Mouse (Mus musculus) mouse embryonic stem cell (cell line): ENCODE data around the gene Spon1.

Experiments
- in situ Hi-C, 2 experiments: fragments of 300-500 bp; cut with MboI; formaldehyde crosslinking; loops; 1 replicate in 1 of 2; 3 replicates in 1 of 2; pipeline ENCODE4 v1.14.3; 2019 to 2020; ENCODE audit warnings: low sequenced_read_pairs in 2 of 2, low pct_unique_long_range_greater_than_20kb in 1 of 2, mixed read lengths in 1 of 2; ENCODE audit not compliant: unreplicated experiment in 1 of 2

Gene Spon1

GRCm38 (mm10) chr7:113824651-113825050, 58.9 kb downstream of the Spon1 start:
- in situ Hi-C loops, result no loop called here

GRCm38 (mm10) chr7:113825498-113826205, 59.9 kb downstream of the Spon1 start:
- in situ Hi-C loops, result no loop called here

GRCm38 (mm10) chr7:113826510-113826909, 60.7 kb downstream of the Spon1 start:
- in situ Hi-C loops, result no loop called here

GRCm38 (mm10) chr7:113828122-113828571, 62.3 kb downstream of the Spon1 start:
- in situ Hi-C loops, result no loop called here

- in situ Hi-C loops, result no loop called here
These were observed 62.8 kb downstream of the Spon1 start for GRCm38 (mm10) chr7:113828576-113828975.

- in situ Hi-C loops, result no loop called here
These were observed 71.4 kb downstream of the Spon1 start for GRCm38 (mm10) chr7:113837151-113837550.

GRCm38 (mm10) chr7:113839431-113839830, 73.6 kb downstream of the Spon1 start:
- in situ Hi-C loops, result no loop called here

- in situ Hi-C loops, result no loop called here
These were observed 75.7 kb downstream of the Spon1 start for GRCm38 (mm10) chr7:113841521-113841920.

- in situ Hi-C loops, result no loop called here
These were observed 77.4 kb downstream of the Spon1 start for GRCm38 (mm10) chr7:113843150-113843549.

- in situ Hi-C loops, result no loop called here
These were observed 79.4 kb downstream of the Spon1 start for GRCm38 (mm10) chr7:113845191-113845590.

- in situ Hi-C loops, result no loop called here
These were observed 80.8 kb downstream of the Spon1 start for GRCm38 (mm10) chr7:113846553-113846952.

GRCm38 (mm10) chr7:113847041-113847819, 81.4 kb downstream of the Spon1 start:
- in situ Hi-C loops, result no loop called here

- in situ Hi-C loops, result no loop called here
These were observed 84.6 kb downstream of the Spon1 start for GRCm38 (mm10) chr7:113850389-113850788.

- in situ Hi-C loops, result no loop called here
These were observed 89.6 kb downstream of the Spon1 start for GRCm38 (mm10) chr7:113855396-113855795.

GRCm38 (mm10) chr7:113856067-113856466, 90.3 kb downstream of the Spon1 start:
- in situ Hi-C loops, result no loop called here

- in situ Hi-C loops, result no loop called here
These were observed 93.7 kb downstream of the Spon1 start for GRCm38 (mm10) chr7:113859480-113859881.

- in situ Hi-C loops, result no loop called here
These were observed 96.2 kb downstream of the Spon1 start for GRCm38 (mm10) chr7:113861964-113862363.

GRCm38 (mm10) chr7:113872846-113873245, 107.0 kb downstream of the Spon1 start:
- in situ Hi-C loops, result no loop called here

- in situ Hi-C loops, result no loop called here
These were observed 111.7 kb downstream of the Spon1 start for GRCm38 (mm10) chr7:113877451-113877850.

- in situ Hi-C loops, result no loop called here
These were observed 112.1 kb downstream of the Spon1 start for GRCm38 (mm10) chr7:113877926-113878325.
